Mouse (Mus musculus): ENCODE results near the gene Bhlhe40. TPM values are rescaled to one million over a fixed set of nuclear protein-coding genes. Genes with fewer than 3 reads are reported as not detected.

The Bhlhe40 gene
- polyA plus RNA-seq, 1 experiment: 8.1 TPM

DNA sequence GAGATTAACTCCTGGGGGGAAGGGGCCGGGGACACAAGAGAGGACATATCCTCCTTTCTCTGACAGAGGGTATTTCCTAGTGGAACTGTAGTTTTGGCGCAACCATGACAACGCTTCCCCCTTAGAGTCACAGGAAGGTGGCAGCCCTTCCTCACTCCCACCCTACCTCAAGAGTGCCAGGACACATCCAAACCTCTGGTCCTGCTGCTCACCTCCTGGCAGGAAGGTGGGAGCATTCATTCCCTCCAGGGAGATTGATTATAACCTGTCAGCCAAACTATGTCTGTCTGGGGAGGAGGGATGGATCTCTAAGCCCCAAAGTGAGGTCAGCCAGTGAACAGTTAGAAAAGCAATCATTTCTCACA lies 2.4 kb upstream of the Bhlhe40 start:
- H3K4me3 ChIP-seq (ENCODE audit: extremely low read depth, insufficient read depth, insufficient read length): no peak overlapping the region
- no peak for DNase-seq (ENCODE audit: low read depth in 1 of 2, low spot score in 2 of 2)

GRCm38 (mm10) chr6:108658416-108659201 lies 1.8 kb upstream of the Bhlhe40 start:
- Histone ChIP-seq H3K4me3 (ENCODE audit: extremely low read depth, insufficient read depth, insufficient read length) (peak overlapping the region; percentile 71; the same call in 1 of the 2 replicates), H3K27me3 (ENCODE audit: control insufficient read depth, insufficient read depth, low read length) (no peaks in the 10 kb centered on the region), H3K4me1 (ENCODE audit: control insufficient read depth, insufficient read depth, insufficient read length) (peaks cover 7% of the 10 kb centered on the region; the same call in 1 of the 2 replicates), H3K36me3 (ENCODE audit: control insufficient read depth, insufficient read depth, low read length) (no peaks in the 10 kb centered on the region), H3K27ac (ENCODE audit: insufficient read depth, low read length) (peak overlapping the region; percentile 92)
- 10% methylated on average over 31 of the region's 31 CpGs for WGBS
- peak; percentile 17 to 39 for DNase-seq (ENCODE audit: low read depth in 1 of 2, low spot score in 2 of 2)
- TF ChIP-seq CTCF (IDR thresholded peaks at IDR 0.05; ENCODE audit: extremely low read depth, insufficient read depth, insufficient read length, insufficient replicate concordance): no peak
- no peak for TF ChIP-seq POLR2A (IDR thresholded peaks at IDR 0.05; ENCODE audit: low read depth, low read length)

More for the DNA sequence above, 2.4 kb upstream of the Bhlhe40 start:
- Histone ChIP-seq H3K4me1 (ENCODE audit: control insufficient read depth, insufficient read depth, insufficient read length) (peaks cover 6% of the 10 kb centered on the region; the same call in 1 of the 2 replicates), H3K27ac (ENCODE audit: insufficient read depth, low read length) (peak overlapping the region; percentile 61; the same call in 1 of the 2 replicates), H3K36me3 (ENCODE audit: control insufficient read depth, insufficient read depth, low read length) (no peaks in the 10 kb centered on the region), H3K27me3 (ENCODE audit: control insufficient read depth, insufficient read depth, low read length) (no peaks in the 10 kb centered on the region)
- TF ChIP-seq CTCF (IDR thresholded peaks at IDR 0.05; ENCODE audit: extremely low read depth, insufficient read depth, insufficient read length, insufficient replicate concordance): no peak
- no peak for TF ChIP-seq POLR2A (IDR thresholded peaks at IDR 0.05; ENCODE audit: low read depth, low read length)
- WGBS: 72% methylated on average over 3 of the region's 3 CpGs

DNA sequence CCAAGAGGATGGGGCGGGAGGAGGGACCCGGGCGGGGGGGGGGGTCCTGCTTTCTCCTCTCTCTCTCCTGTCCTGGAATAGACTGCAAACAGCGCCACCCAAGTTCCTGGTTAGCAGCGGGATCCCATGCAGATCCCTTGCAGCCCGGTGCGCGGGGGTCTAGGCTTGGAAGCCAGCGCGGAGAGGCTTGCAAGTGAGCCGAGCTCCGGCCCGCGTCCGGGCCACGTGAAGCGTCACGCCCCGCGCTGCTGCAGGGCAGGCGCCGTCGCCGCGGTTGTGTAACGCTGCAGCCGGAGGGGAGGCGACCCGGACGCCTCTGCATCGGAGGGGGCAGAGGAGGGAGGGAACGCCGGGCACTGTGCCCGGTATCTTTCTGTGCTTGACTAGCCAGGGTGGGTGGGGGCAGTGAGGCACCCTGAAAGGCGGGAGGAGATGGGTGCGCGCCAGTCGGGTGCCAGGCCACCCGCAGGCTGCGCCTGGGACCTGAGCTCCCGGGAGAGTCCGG lies 1.2 kb upstream of the Bhlhe40 start:
- Histone ChIP-seq H3K4me3 (ENCODE audit: extremely low read depth, insufficient read depth, insufficient read length) (peak overlapping the region; percentile 71), H3K27me3 (ENCODE audit: control insufficient read depth, insufficient read depth, low read length) (no peaks in the 10 kb centered on the region), H3K36me3 (ENCODE audit: control insufficient read depth, insufficient read depth, low read length) (no peaks in the 10 kb centered on the region), H3K27ac (ENCODE audit: insufficient read depth, low read length) (peak overlapping the region; percentile 92), H3K4me1 (ENCODE audit: control insufficient read depth, insufficient read depth, insufficient read length) (peaks cover 7% of the 10 kb centered on the region; the same call in 1 of the 2 replicates)
- under 1% methylated on average over 40 of the region's 42 CpGs for WGBS
- peak; percentile 65 to 83 for DNase-seq (ENCODE audit: low read depth in 1 of 2, low spot score in 2 of 2)
- no peak; the same call in 1 of the 2 replicates for TF ChIP-seq POLR2A (IDR thresholded peaks at IDR 0.05; ENCODE audit: low read depth, low read length)
- TF ChIP-seq CTCF (IDR thresholded peaks at IDR 0.05; ENCODE audit: extremely low read depth, insufficient read depth, insufficient read length, insufficient replicate concordance): no peak

DNA sequence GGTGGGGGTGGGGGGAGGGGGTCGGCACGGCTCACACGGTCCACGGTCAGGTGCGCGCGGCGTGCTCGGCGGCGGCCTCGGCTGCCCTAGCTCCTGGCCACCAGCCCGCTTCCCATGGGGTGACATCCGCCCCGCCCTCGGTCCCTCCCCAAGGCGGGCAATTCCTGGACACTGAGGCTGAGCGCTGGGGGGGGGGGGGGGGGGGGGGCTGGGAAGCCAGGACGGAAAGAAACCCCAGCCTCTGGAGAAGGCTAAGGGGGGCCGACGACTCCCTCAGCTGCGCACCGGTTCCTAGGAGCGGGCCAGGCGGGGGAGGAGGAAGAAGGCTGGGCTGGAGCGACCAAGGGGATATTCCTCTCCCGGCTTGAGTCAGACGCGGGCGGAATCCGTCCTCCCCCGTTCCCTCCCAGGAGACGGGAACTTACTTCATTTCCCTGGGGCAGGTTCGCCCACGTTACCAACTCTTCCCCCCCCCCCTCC lies 663 bp upstream of the Bhlhe40 start:
- no peak for TF ChIP-seq CTCF (IDR thresholded peaks at IDR 0.05; ENCODE audit: extremely low read depth, insufficient read depth, insufficient read length, insufficient replicate concordance)
- TF ChIP-seq POLR2A (IDR thresholded peaks at IDR 0.05; ENCODE audit: low read depth, low read length): no peak; the same call in 1 of the 2 replicates
- peaks cover 3% of the 10 kb centered on the region for H3K36me3 ChIP-seq (ENCODE audit: control insufficient read depth, insufficient read depth, low read length)
- H3K4me3 ChIP-seq (ENCODE audit: extremely low read depth, insufficient read depth, insufficient read length): peak overlapping the region; percentile 71
- H3K27ac ChIP-seq (ENCODE audit: insufficient read depth, low read length): peak overlapping the region; percentile 92
- WGBS: 0% methylated on average over 20 of the region's 35 CpGs
- peaks cover 7% of the 10 kb centered on the region; the same call in 1 of the 2 replicates for H3K4me1 ChIP-seq (ENCODE audit: control insufficient read depth, insufficient read depth, insufficient read length)
- no peaks in the 10 kb centered on the region for H3K27me3 ChIP-seq (ENCODE audit: control insufficient read depth, insufficient read depth, low read length)
- DNase-seq (ENCODE audit: low read depth in 1 of 2, low spot score in 2 of 2): peak in 1 of 2 experiments; percentile 58

DNA sequence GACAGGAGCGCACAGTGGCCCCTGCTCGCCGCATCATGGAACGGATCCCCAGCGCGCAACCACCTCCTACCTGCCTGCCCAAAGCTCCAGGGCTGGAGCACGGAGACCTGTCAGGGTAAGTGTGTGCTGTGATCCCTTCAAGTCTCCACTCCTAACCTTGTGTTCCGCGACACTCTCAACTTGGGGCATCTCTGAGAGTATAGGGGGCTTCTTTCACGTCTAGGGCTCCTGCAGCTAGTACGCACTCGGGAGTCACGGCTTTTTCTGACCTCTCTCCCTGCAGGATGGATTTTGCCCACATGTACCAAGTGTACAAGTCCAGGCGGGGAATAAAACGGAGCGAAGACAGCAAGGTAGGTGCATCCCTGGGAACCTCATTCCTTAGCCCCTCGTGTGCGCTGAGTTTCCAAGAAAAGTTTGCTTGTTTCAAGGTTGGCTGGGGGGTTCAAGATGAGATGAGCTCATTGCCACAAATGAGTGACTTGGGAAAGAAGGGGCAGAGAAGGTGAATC lies 505 bp downstream of the Bhlhe40 start:
- H3K36me3 ChIP-seq (ENCODE audit: control insufficient read depth, insufficient read depth, low read length): peaks cover 12% of the 10 kb centered on the region
- H3K4me1 ChIP-seq (ENCODE audit: control insufficient read depth, insufficient read depth, insufficient read length): peaks cover 10% of the 10 kb centered on the region; the same call in 1 of the 2 replicates

DNA sequence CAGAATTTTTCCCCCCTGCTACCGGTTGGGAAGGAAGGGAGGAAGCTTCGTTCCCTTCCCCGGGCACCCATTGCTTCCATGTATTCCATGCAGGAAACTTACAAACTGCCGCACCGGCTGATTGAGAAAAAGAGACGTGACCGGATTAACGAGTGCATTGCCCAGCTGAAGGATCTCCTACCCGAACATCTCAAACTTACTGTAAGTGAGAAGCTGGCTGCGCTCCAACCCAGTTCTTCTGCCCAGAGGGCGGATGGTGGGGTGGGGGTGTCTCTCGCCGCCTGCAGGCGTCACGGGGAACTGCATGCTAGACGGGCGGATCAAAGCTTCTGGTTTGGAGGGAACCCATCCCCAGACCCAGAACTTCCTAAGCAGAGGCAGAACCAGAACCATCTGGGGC lies 983 bp downstream of the Bhlhe40 start:
- under 1% methylated on average over 17 of the region's 17 CpGs for WGBS
- H3K4me1 ChIP-seq (ENCODE audit: control insufficient read depth, insufficient read depth, insufficient read length): peaks cover 10% of the 10 kb centered on the region; the same call in 1 of the 2 replicates
- H3K27ac ChIP-seq (ENCODE audit: insufficient read depth, low read length): peak overlapping the region; percentile 89
- H3K36me3 ChIP-seq (ENCODE audit: control insufficient read depth, insufficient read depth, low read length): peaks cover 12% of the 10 kb centered on the region
- peak; percentile 74 to 87 for DNase-seq (ENCODE audit: low read depth in 1 of 2, low spot score in 2 of 2)
- H3K27me3 ChIP-seq (ENCODE audit: control insufficient read depth, insufficient read depth, low read length): no peaks in the 10 kb centered on the region
- peak overlapping the region; percentile 71 for H3K4me3 ChIP-seq (ENCODE audit: extremely low read depth, insufficient read depth, insufficient read length)
- TF ChIP-seq POLR2A (IDR thresholded peaks at IDR 0.05; ENCODE audit: low read depth, low read length) (no peak), CTCF (IDR thresholded peaks at IDR 0.05; ENCODE audit: extremely low read depth, insufficient read depth, insufficient read length, insufficient replicate concordance) (peak; percentile 94)

More for the DNA sequence above, 505 bp downstream of the Bhlhe40 start:
- Histone ChIP-seq H3K27me3 (ENCODE audit: control insufficient read depth, insufficient read depth, low read length) (no peaks in the 10 kb centered on the region), H3K27ac (ENCODE audit: insufficient read depth, low read length) (peak overlapping the region; percentile 89), H3K4me3 (ENCODE audit: extremely low read depth, insufficient read depth, insufficient read length) (peak overlapping the region; percentile 71)
- DNase-seq (ENCODE audit: low read depth in 1 of 2, low spot score in 2 of 2): no peak
- TF ChIP-seq POLR2A (IDR thresholded peaks at IDR 0.05; ENCODE audit: low read depth, low read length): no peak
- TF ChIP-seq CTCF (IDR thresholded peaks at IDR 0.05; ENCODE audit: extremely low read depth, insufficient read depth, insufficient read length, insufficient replicate concordance): no peak
- WGBS: 2% methylated on average over 18 of the region's 18 CpGs

All from spleen, adult 2 months (tissue).